Mouse (Mus musculus) gastrocnemius, adult 18-20 months (tissue): ENCODE data around the gene Neurog2. TPM values are rescaled to one million over a fixed set of nuclear protein-coding genes. Genes with fewer than 3 reads are reported as not detected.

Source experiments
- DNase-seq: peaks from one replicate; pipeline ENCODE4 v3.0.0; 2021; ENCODE audit warnings: low spot score
- total RNA-seq, 2 experiments: library from RNA; stranded (reverse); gene quantifications; 2 replicates each; pipeline ENCODE4 v1.2.3; 2021

The Neurog2 gene
- total RNA-seq, 2 experiments from 2014 or later = not detected

DNA sequence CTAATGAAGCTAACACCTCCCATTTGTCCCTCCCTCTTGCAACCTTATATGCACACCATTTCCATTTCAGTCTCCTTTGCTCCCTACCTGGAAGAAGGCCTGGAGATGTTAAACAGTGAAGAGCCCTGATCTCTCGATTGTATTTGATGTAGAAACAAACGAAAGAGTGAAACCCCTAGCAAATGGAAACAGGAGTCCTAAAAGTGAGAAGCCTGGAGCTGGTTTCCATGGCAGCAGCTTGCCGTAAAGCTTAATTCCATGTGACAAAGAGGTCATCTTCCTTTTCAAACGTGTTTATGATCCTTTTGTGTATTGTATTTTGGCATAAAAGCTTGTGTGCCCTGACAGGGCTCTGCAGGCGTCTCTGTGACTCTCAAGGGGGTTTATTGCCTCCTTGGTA, 9.3 kb downstream of the Neurog2 start:
- no peak for DNase-seq

DNA sequence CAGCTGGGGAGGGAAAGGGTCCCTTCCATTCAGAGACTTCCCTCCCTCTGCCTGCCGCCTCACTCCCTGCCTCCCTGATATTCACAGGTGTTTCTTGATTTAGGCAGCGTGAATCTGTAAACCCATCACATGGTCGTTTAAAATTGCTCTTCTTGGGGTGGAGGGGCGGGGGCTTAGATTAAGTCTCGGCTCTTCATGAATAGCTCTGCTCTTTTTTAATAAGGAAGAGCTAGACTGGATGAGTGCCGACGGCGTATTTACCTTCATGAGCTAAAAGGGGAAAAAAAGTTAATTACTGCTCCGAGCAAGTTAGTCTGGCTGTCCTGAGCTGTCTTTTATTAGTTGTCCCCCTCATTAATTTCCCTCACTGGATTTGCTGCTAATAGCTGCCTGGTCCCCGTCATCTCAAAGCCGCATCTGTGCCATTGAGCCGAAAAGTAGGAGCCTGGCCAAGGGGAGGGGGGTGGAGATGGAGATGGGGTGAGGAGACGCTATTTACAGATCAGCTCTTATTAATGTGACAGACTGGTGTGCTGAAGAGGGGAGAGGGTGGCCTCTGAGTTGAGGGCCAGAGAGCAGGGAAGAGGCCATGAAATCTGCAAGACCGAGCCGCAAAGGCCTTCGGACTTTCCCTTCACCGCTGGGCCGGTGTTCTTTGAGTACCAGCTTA, 13.4 kb downstream of the Neurog2 start:
- DNase-seq = no peak

DNA sequence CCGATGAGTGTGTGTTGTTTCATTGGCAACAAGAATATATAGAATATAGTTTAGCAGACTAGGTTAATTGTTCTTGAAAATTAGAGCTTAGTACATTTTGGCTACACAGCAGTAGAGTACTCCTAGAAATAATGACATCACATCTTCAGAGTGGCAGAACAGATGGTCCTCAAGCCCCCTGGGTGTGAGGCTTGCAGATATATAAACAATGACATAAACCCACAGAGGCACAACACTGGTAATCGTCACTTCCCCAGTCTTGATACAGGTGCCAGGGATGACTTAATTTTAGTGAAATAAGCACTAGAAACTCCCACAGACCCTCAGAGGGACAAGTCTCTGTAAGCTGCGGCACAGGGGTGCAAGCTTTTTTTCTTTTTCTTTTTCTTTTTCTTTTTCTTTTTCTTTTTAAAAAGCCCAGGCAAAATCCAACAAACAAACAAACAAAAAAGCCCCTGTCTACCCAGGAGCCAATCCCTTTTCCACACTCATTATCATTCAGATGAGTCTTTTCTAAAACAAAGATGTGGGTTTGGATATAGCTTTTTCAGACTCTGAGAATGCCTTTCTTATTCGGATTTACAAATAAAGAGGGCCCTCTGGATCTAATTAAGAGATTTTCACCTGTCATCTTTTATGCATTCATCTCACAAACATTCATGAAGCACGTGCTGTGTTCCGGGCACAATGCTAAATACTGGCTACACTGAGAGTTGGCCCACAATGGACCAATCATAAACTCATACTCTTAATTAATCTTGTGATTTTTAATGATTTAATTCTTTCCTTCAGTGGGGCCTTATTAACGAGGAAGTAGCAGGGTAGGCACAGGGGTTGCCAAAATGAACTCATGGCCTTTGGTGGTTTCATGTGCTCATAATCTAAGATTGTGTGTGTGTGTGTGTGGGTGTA, 19.1 kb downstream of the Neurog2 start:
- DNase-seq = no peak

DNA sequence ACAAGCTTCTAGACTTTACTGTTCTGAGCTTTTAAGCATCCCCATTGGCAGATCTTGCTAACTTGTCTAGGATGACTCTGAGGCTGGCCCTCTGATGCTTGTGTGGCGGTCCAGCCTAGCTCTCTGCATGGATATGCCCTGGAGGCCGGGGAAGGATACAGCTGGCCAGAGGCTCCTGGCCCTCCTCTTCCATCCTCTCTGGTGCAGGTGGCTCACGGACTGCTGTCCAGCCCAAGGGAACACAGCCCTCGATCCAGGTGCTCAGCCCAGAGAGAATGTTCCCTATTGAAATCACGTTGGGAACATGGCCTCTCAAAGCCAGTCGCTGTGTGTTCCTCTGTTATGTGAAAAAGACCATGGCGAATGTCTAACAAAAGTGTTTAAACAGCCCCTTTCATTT, 27.8 kb downstream of the Neurog2 start:
- DNase-seq = no peak

DNA sequence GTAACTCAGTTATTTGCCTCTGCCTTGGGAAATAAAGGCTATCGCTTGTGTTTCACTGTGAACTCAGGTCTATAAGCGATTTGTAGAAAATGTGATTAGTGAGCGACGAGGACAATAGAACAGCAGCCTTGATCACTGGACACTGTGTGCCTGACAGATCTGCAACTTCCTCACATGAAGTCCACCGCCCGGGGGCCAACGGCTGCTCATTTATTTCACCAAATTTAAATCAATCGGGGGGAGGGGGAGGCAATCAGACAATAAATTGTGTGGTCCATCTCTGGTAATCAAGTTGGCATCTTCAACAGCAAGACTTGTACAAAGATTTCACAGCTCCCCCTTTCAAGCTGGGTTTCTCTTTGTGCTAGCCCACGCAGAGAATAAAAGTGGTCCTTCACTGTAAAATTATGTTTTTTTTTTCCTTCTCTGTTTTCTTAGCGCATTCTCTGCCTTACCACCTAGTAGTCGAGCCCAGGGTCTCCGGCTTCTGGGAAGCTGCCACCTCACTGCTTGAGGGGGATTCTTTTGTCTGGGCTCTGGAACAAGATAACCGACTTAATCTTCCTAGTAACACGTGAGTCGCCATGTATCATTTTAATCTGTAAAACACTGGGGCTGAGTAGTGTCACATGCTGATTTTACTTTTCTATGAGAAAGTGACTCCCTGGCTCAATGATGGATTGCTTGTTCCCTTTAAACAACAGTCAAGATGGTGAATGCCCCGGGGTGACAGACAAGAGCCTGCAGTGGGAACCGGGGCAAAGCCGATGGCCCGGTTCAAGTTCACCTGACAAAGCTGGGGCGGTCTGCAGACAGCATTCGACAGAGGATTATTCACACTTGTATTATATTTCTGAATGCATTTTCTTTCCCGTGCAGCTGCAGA, 29.0 kb downstream of the Neurog2 start:
- DNase-seq = no peak

DNA sequence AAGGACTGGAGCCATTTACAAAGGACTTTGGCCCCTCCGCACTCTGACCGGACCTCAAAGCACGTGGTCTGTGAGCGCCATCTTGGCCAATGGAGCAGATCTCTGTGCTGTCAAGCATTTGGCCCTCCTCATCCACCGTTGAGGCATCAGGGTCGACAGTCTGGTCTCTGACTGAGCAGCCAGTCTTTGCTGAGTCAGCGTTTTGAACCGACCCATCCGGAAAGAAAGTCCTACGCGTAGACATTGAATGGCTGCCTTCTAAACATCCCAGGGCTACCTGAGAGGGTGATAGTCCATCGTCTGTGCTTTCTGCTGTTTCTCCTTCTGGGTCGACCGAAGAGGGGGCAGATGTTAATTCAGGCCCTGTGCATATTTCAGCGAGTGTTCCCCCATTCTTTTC, 46.8 kb downstream of the Neurog2 start:
- DNase-seq = no peak

Other genes starting within 250 kb of the Neurog2 start
- gene Ank2, start 133.8 kb upstream of the Neurog2 start, total RNA-seq = 100 to 1,000 TPM in 1 of 2 experiments, 10 to 100 TPM in 1; 91.2 to 119 TPM
- gene Larp7, start 79.8 kb upstream of the Neurog2 start, total RNA-seq = 10 to 100 TPM in 1 of 2 experiments, 1 to 10 TPM in 1; 8.2 to 12.7 TPM
- under 1 TPM; 0.82 to 0.88 TPM for gene Zgrf1, start 79.6 kb upstream of the Neurog2 start, total RNA-seq
- 1 to 10 TPM; 1.9 to 2.1 TPM for gene Alpk1, start 147.4 kb downstream of the Neurog2 start, total RNA-seq
- 1 to 10 TPM; 1.1 to 2.9 TPM for gene Tifa, start 156.7 kb downstream of the Neurog2 start, total RNA-seq
- 10 to 100 TPM; 28.7 to 30.0 TPM for gene Ap1ar, start 204.4 kb downstream of the Neurog2 start, total RNA-seq